Mouse (Mus musculus): Measurements from ENCODE around the gene Fbxl16. TPM values are rescaled to one million over a fixed set of nuclear protein-coding genes. Genes with fewer than 3 reads are reported as not detected.

The Fbxl16 gene
- polyA plus RNA-seq, 1 experiment from 2014 or later = 0.60 TPM

Other genes with a start within 250 kb of the Fbxl16 start
- 4.2 TPM for gene Sox8, start 238.4 kb upstream of the Fbxl16 start, polyA plus RNA-seq (2014; fragmentation: Illumina TruSeq; extraction: RNeasy Lipid Tissue Mini Kit (QIAGEN cat#74804); ENCODE audit: low read depth, low replicate concordance)
- 2.4 TPM for gene Lmf1, start 230.0 kb upstream of the Fbxl16 start, polyA plus RNA-seq (2014; fragmentation: Illumina TruSeq; extraction: RNeasy Lipid Tissue Mini Kit (QIAGEN cat#74804); ENCODE audit: low read depth, low replicate concordance)
- not detected for gene Gng13, start 91.9 kb upstream of the Fbxl16 start, polyA plus RNA-seq (2014; fragmentation: Illumina TruSeq; extraction: RNeasy Lipid Tissue Mini Kit (QIAGEN cat#74804); ENCODE audit: low read depth, low replicate concordance)
- 1.6 TPM for gene Chtf18, start 81.7 kb upstream of the Fbxl16 start, polyA plus RNA-seq (2014; fragmentation: Illumina TruSeq; extraction: RNeasy Lipid Tissue Mini Kit (QIAGEN cat#74804); ENCODE audit: low read depth, low replicate concordance)
- not detected for gene Rpusd1, start 81.4 kb upstream of the Fbxl16 start, polyA plus RNA-seq (2014; fragmentation: Illumina TruSeq; extraction: RNeasy Lipid Tissue Mini Kit (QIAGEN cat#74804); ENCODE audit: low read depth, low replicate concordance)
- gene Mslnl, start 73.0 kb upstream of the Fbxl16 start, polyA plus RNA-seq (2014; fragmentation: Illumina TruSeq; extraction: RNeasy Lipid Tissue Mini Kit (QIAGEN cat#74804); ENCODE audit: low read depth, low replicate concordance) = not detected
- 0.22 TPM for gene Msln, start 54.7 kb upstream of the Fbxl16 start, polyA plus RNA-seq (2014; fragmentation: Illumina TruSeq; extraction: RNeasy Lipid Tissue Mini Kit (QIAGEN cat#74804); ENCODE audit: low read depth, low replicate concordance)
- gene Narfl, start 35.3 kb upstream of the Fbxl16 start, polyA plus RNA-seq (2014; fragmentation: Illumina TruSeq; extraction: RNeasy Lipid Tissue Mini Kit (QIAGEN cat#74804); ENCODE audit: low read depth, low replicate concordance) = 1.4 TPM
- 0.55 TPM for gene Haghl, start 23.4 kb upstream of the Fbxl16 start, polyA plus RNA-seq (2014; fragmentation: Illumina TruSeq; extraction: RNeasy Lipid Tissue Mini Kit (QIAGEN cat#74804); ENCODE audit: low read depth, low replicate concordance)
- 0.49 TPM for gene Ccdc78, start 22.5 kb upstream of the Fbxl16 start, polyA plus RNA-seq (2014; fragmentation: Illumina TruSeq; extraction: RNeasy Lipid Tissue Mini Kit (QIAGEN cat#74804); ENCODE audit: low read depth, low replicate concordance)
- gene Fam173a, start 16.2 kb upstream of the Fbxl16 start, polyA plus RNA-seq (2014; fragmentation: Illumina TruSeq; extraction: RNeasy Lipid Tissue Mini Kit (QIAGEN cat#74804); ENCODE audit: low read depth, low replicate concordance) = 0.43 TPM
- gene AC134908.4, start 13.4 kb upstream of the Fbxl16 start, polyA plus RNA-seq (2014; fragmentation: Illumina TruSeq; extraction: RNeasy Lipid Tissue Mini Kit (QIAGEN cat#74804); ENCODE audit: low read depth, low replicate concordance) = 0.35 TPM
- 0.24 TPM for gene Metrn, start 11.9 kb upstream of the Fbxl16 start, polyA plus RNA-seq (2014; fragmentation: Illumina TruSeq; extraction: RNeasy Lipid Tissue Mini Kit (QIAGEN cat#74804); ENCODE audit: low read depth, low replicate concordance)
- 1.0 TPM for gene Wdr24, start 14.5 kb downstream of the Fbxl16 start, polyA plus RNA-seq (2014; fragmentation: Illumina TruSeq; extraction: RNeasy Lipid Tissue Mini Kit (QIAGEN cat#74804); ENCODE audit: low read depth, low replicate concordance)
- 1.1 TPM for gene Jmjd8, start 19.8 kb downstream of the Fbxl16 start, polyA plus RNA-seq (2014; fragmentation: Illumina TruSeq; extraction: RNeasy Lipid Tissue Mini Kit (QIAGEN cat#74804); ENCODE audit: low read depth, low replicate concordance)
- 3.4 TPM for gene Stub1, start 24.3 kb downstream of the Fbxl16 start, polyA plus RNA-seq (2014; fragmentation: Illumina TruSeq; extraction: RNeasy Lipid Tissue Mini Kit (QIAGEN cat#74804); ENCODE audit: low read depth, low replicate concordance)
- gene Rhbdl1, start 28.2 kb downstream of the Fbxl16 start, polyA plus RNA-seq (2014; fragmentation: Illumina TruSeq; extraction: RNeasy Lipid Tissue Mini Kit (QIAGEN cat#74804); ENCODE audit: low read depth, low replicate concordance) = not detected
- not detected for gene Gm20683, start 32.7 kb downstream of the Fbxl16 start, polyA plus RNA-seq (2014; fragmentation: Illumina TruSeq; extraction: RNeasy Lipid Tissue Mini Kit (QIAGEN cat#74804); ENCODE audit: low read depth, low replicate concordance)
- gene Rhot2, start 35.8 kb downstream of the Fbxl16 start, polyA plus RNA-seq (2014; fragmentation: Illumina TruSeq; extraction: RNeasy Lipid Tissue Mini Kit (QIAGEN cat#74804); ENCODE audit: low read depth, low replicate concordance) = 4.0 TPM
- 3.1 TPM for gene Wdr90, start 52.4 kb downstream of the Fbxl16 start, polyA plus RNA-seq (2014; fragmentation: Illumina TruSeq; extraction: RNeasy Lipid Tissue Mini Kit (QIAGEN cat#74804); ENCODE audit: low read depth, low replicate concordance)
- 0.78 TPM for gene Mcrip2, start 59.7 kb downstream of the Fbxl16 start, polyA plus RNA-seq (2014; fragmentation: Illumina TruSeq; extraction: RNeasy Lipid Tissue Mini Kit (QIAGEN cat#74804); ENCODE audit: low read depth, low replicate concordance)
- gene Mettl26, start 66.0 kb downstream of the Fbxl16 start, polyA plus RNA-seq (2014; fragmentation: Illumina TruSeq; extraction: RNeasy Lipid Tissue Mini Kit (QIAGEN cat#74804); ENCODE audit: low read depth, low replicate concordance) = 11.0 TPM
- not detected for gene Wfikkn1, start 71.8 kb downstream of the Fbxl16 start, polyA plus RNA-seq (2014; fragmentation: Illumina TruSeq; extraction: RNeasy Lipid Tissue Mini Kit (QIAGEN cat#74804); ENCODE audit: low read depth, low replicate concordance)
- 1.7 TPM for gene Rab40c, start 110.6 kb downstream of the Fbxl16 start, polyA plus RNA-seq (2014; fragmentation: Illumina TruSeq; extraction: RNeasy Lipid Tissue Mini Kit (QIAGEN cat#74804); ENCODE audit: low read depth, low replicate concordance)
- gene Pigq, start 135.9 kb downstream of the Fbxl16 start, polyA plus RNA-seq (2014; fragmentation: Illumina TruSeq; extraction: RNeasy Lipid Tissue Mini Kit (QIAGEN cat#74804); ENCODE audit: low read depth, low replicate concordance) = 4.1 TPM
- gene Nhlrc4, start 135.9 kb downstream of the Fbxl16 start, polyA plus RNA-seq (2014; fragmentation: Illumina TruSeq; extraction: RNeasy Lipid Tissue Mini Kit (QIAGEN cat#74804); ENCODE audit: low read depth, low replicate concordance) = not detected
- gene A930017K11Rik, start 143.5 kb downstream of the Fbxl16 start, polyA plus RNA-seq (2014; fragmentation: Illumina TruSeq; extraction: RNeasy Lipid Tissue Mini Kit (QIAGEN cat#74804); ENCODE audit: low read depth, low replicate concordance) = not detected
- gene Capn15, start 176.7 kb downstream of the Fbxl16 start, polyA plus RNA-seq (2014; fragmentation: Illumina TruSeq; extraction: RNeasy Lipid Tissue Mini Kit (QIAGEN cat#74804); ENCODE audit: low read depth, low replicate concordance) = 0.77 TPM

Measured in testis, adult 10 weeks (tissue).